Mouse (Mus musculus) layer of hippocampus, postnatal 36 days (tissue): ENCODE measurements at regions not wholly inside any gene's neighbourhood (a gene's known extent, or its start where the extent isn't known, plus 50 kb on each side); places are given as distances from the start of the nearest gene placed in this dataset.
A peak's percentile ranks its signal among the peaks of the same experiment; 100 is the strongest.

ENCODE experiments used
- DNase-seq, 2 experiments: peaks; one replicate each; pipeline ENCODE4 v3.0.0; 2022

GRCm38 (mm10) chr14:72942571-72942970 lies 106.3 kb downstream of the Cysltr2 start:
- no peak for DNase-seq

GRCm38 (mm10) chr14:72939067-72939393 lies 109.9 kb downstream of the Cysltr2 start:
- DNase-seq = no peak

GRCm38 (mm10) chr14:72938382-72939066 lies 110.4 kb downstream of the Cysltr2 start:
- DNase-seq = no peak

- no peak for DNase-seq
These were observed 115.3 kb downstream of the Cysltr2 start for GRCm38 (mm10) chr14:72933598-72933997.

- no peak for DNase-seq
These were observed 116.6 kb downstream of the Cysltr2 start for GRCm38 (mm10) chr14:72932296-72932695.

- no peak for DNase-seq
These were observed 147.6 kb downstream of the Cysltr2 start for GRCm38 (mm10) chr14:72901171-72901926.

- no peak for DNase-seq
These were observed 149.3 kb downstream of the Cysltr2 start for GRCm38 (mm10) chr14:72899630-72900029.

- DNase-seq = no peak
These were observed 156.6 kb downstream of the Cysltr2 start for GRCm38 (mm10) chr14:72892316-72892715.

GRCm38 (mm10) chr14:72889663-72890062 lies 159.3 kb downstream of the Cysltr2 start:
- no peak for DNase-seq

GRCm38 (mm10) chr14:72887470-72888071 lies 161.3 kb downstream of the Cysltr2 start:
- DNase-seq = no peak

GRCm38 (mm10) chr14:72886935-72887369 lies 162.0 kb downstream of the Cysltr2 start:
- DNase-seq = no peak

GRCm38 (mm10) chr14:72885824-72886223 lies 163.1 kb downstream of the Cysltr2 start:
- DNase-seq = no peak

- DNase-seq = no peak
These were observed 164.4 kb downstream of the Cysltr2 start for GRCm38 (mm10) chr14:72884561-72884960.

GRCm38 (mm10) chr14:72877132-72877531 lies 167.3 kb upstream of the Fndc3a start:
- DNase-seq = no peak

- DNase-seq = no peak
These were observed 163.7 kb upstream of the Fndc3a start for GRCm38 (mm10) chr14:72873494-72873893.

- DNase-seq = peak; percentile 23 to 28
These were observed 159.5 kb upstream of the Fndc3a start for GRCm38 (mm10) chr14:72869188-72869749.

- DNase-seq = no peak
These were observed 157.1 kb upstream of the Fndc3a start for GRCm38 (mm10) chr14:72866896-72867295.

- DNase-seq = no peak
These were observed 155.7 kb upstream of the Fndc3a start for GRCm38 (mm10) chr14:72865531-72865930.

GRCm38 (mm10) chr14:72864792-72865191 lies 155.0 kb upstream of the Fndc3a start:
- no peak for DNase-seq

GRCm38 (mm10) chr14:72864130-72864529 lies 154.3 kb upstream of the Fndc3a start:
- DNase-seq = no peak

GRCm38 (mm10) chr14:72862806-72863526 lies 153.2 kb upstream of the Fndc3a start:
- no peak for DNase-seq

GRCm38 (mm10) chr14:72854226-72854625 lies 144.4 kb upstream of the Fndc3a start:
- no peak for DNase-seq

- DNase-seq = no peak
These were observed 143.3 kb upstream of the Fndc3a start for GRCm38 (mm10) chr14:72853104-72853503.
